Mouse (Mus musculus): ENCODE measurements around the gene Sos1.

The Sos1 gene

DNA sequence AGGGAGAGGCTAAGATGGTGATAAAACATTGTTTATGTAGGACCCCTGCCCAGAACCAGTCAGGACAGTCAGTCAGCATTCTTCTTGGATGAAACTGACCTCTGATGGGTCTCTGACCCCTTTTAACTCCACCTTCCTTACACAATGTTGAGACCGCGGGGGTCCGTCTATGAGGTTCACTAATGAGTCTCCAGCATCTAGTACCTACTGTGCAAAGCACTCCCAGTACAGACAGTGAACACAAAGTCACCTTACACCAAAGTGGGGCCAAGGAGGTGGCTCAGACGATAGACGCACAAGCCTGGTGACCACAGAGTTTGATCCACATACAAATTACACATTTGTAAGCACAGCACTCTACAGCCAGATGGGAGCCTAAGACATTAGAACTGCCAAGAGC lies 20.0 kb downstream of the Sos1 start:
- ChIA-PET CTCF (interaction anchor here in 1 of 4 experiments (0.7 kb wide), 1 partner anchor 91 kb away, joined by 3 read pairs; no protein-coding TSS in a partner anchor), POLR2A (interaction anchor here in 1 of 4 experiments (0.6 to 1.3 kb wide), 3 partner anchors 13 to 308 kb away, joined by 3 to 4 read pairs (median 3); partner anchors contain the start of gene Sos1)

- ChIA-PET POLR2A (interaction anchor here in 2 of 4 experiments (0.8 to 2.1 kb wide), 16 partner anchors 10 to 248 kb away, joined by 3 to 13 read pairs (median 4); partner anchors contain the start of genes Sos1 (in 2 of the 2), Srsf7 (in 1 of the 2) and Ttc39d (in 1 of the 2)), CTCF (interaction anchor here (0.5 to 3.0 kb wide), 30 partner anchors 8 to 723 kb away, joined by 3 to 26 read pairs (median 4); partner anchors contain the start of genes Dhx57 (in 1 of the 4), Gemin6 (in 1 of the 4) and Morn2 (in 1 of the 4))
These were observed 24.6 kb downstream of the Sos1 start for GRCm38 (mm10) chr17:80455648-80456047.

GRCm38 (mm10) chr17:80450426-80451030 lies 29.7 kb downstream of the Sos1 start:
- ChIA-PET POLR2A (interaction anchor here (0.5 to 2.5 kb wide), 15 partner anchors 9 to 352 kb away, joined by 3 to 8 read pairs (median 4); partner anchors contain the start of gene Arhgef33 (in 1 of the 4)), CTCF (interaction anchor here in 3 of 4 experiments (0.7 to 1.4 kb wide), 3 partner anchors 108 to 305 kb away, joined by 3 to 17 read pairs (median 6); no protein-coding TSS in a partner anchor)

- ChIA-PET CTCF (no interaction called here), POLR2A (no interaction called here)
These were observed 33.8 kb downstream of the Sos1 start for GRCm38 (mm10) chr17:80446470-80446869.

GRCm38 (mm10) chr17:80445433-80445832 lies 34.8 kb downstream of the Sos1 start:
- ChIA-PET CTCF (no interaction called here), POLR2A (interaction anchor here in 1 of 4 experiments (1.9 kb wide), 1 partner anchor 190 kb away, joined by 3 read pairs; no protein-coding TSS in a partner anchor)

DNA sequence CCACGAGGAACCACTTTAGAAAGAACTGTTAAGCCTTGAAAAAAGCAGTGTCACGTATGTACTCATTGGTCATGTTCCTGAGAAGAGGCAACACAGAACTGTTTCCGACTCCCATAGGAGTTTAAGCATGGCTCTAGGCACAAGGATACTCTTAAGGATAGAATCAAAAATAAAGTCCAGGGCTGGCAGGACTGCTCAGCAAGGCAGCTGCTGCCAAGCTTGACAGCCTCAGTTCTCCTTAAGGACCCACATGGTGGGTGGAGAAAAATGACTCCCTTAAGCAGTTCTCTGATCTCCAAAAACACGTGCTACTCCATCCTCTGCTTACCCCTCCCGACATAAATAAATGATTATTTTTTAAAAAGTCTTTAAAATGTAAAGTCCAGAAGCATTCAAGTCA lies 44.6 kb downstream of the Sos1 start:
- POLR2A ChIA-PET = interaction anchor here in 1 of 4 experiments (1.0 to 3.1 kb wide), 2 partner anchors 18 to 181 kb away, joined by 4 to 9 read pairs; no protein-coding TSS in a partner anchor
- CTCF ChIA-PET = interaction anchor here in 1 of 4 experiments (1.1 kb wide), 1 partner anchor 9 kb away, joined by 4 read pairs; no protein-coding TSS in a partner anchor

GRCm38 (mm10) chr17:80434430-80434829 lies 45.8 kb downstream of the Sos1 start:
- CTCF ChIA-PET = interaction anchor here in 1 of 4 experiments (0.6 kb wide), 1 partner anchor 27 kb away, joined by 4 read pairs; no protein-coding TSS in a partner anchor
- POLR2A ChIA-PET = interaction anchor here in 2 of 4 experiments (0.6 to 3.1 kb wide), 3 partner anchors 17 to 201 kb away, joined by 4 to 9 read pairs (median 9); no protein-coding TSS in a partner anchor

- POLR2A ChIA-PET = interaction anchor here in 1 of 4 experiments (0.6 to 3.8 kb wide), 7 partner anchors 9 to 208 kb away, joined by 3 to 26 read pairs (median 3); no protein-coding TSS in a partner anchor
- CTCF ChIA-PET = interaction anchor here in 2 of 4 experiments (0.9 to 1.4 kb wide), 3 partner anchors 12 to 132 kb away, joined by 3 read pairs; no protein-coding TSS in a partner anchor
These were observed 48.3 kb downstream of the Sos1 start for GRCm38 (mm10) chr17:80431997-80432396.

DNA sequence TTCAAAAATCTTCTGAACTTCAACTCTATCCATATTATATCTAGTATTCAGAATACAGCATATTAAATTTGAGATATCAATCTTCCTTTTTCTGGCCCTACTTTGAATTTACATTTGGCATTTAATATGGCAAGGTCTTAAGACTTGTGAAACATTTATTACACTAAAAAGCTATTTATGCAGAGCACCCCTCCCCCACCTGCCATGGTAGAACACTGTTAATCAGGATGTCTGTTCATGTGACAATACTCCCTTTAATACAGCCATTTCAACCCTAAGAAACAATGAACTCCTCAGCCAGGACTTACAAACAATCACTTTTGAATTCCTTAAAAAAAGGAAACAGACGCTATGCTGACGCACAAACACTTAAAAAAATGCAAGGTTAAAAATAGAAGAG lies 52.3 kb downstream of the Sos1 start:
- ChIA-PET POLR2A (interaction anchor here in 2 of 4 experiments (1.1 to 2.7 kb wide), 4 partner anchors 10 to 204 kb away, joined by 4 to 11 read pairs (median 6); partner anchors contain the start of gene Gemin6 (in 1 of the 2)), CTCF (interaction anchor here in 2 of 4 experiments (1.5 to 1.6 kb wide), 2 partner anchors 10 to 28 kb away, joined by 4 read pairs; no protein-coding TSS in a partner anchor)

DNA sequence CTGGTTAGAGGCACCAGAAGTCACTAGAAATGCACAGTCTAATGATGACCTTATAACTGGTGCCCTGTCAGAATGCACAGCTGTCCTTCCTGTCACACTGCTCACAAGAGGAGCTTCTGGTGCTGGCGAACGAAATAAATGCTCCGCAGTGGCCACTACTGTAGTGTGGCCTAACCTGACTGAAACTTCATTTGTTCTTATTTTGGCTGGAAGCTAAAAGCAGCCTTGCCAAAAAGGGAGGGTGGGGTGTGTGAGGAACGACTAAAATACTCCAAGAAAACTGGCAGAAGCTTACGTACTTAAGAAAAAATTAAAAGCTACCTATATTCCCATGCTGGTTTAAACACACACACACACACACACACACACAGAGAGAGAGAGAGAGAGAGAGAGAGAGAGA lies 53.4 kb downstream of the Sos1 start:
- POLR2A ChIA-PET = interaction anchor here in 3 of 4 experiments (0.6 to 2.7 kb wide), 14 partner anchors 8 to 220 kb away, joined by 3 to 11 read pairs (median 4); partner anchors contain the start of genes Gemin6 (in 2 of the 3) and Srsf7 (in 1 of the 3)

GRCm38 (mm10) chr17:80426171-80426570 lies 54.1 kb downstream of the Sos1 start:
- POLR2A ChIA-PET = interaction anchor here in 2 of 4 experiments (0.8 to 2.7 kb wide), 10 partner anchors 7 to 220 kb away, joined by 3 to 11 read pairs (median 4); partner anchors contain the start of genes Gemin6 (in 1 of the 2) and Srsf7 (in 1 of the 2)
- CTCF ChIA-PET = interaction anchor here in 2 of 4 experiments (1.2 to 1.6 kb wide), 3 partner anchors 11 to 133 kb away, joined by 3 to 4 read pairs (median 4); no protein-coding TSS in a partner anchor

More for the DNA sequence above, 53.4 kb downstream of the Sos1 start:
- CTCF ChIA-PET = interaction anchor here in 3 of 4 experiments (0.5 to 1.6 kb wide), 7 partner anchors 8 to 518 kb away, joined by 3 to 4 read pairs (median 4); partner anchors contain the start of gene Tmem178 (in 1 of the 3)

GRCm38 (mm10) chr17:80420998-80421397 lies 59.3 kb downstream of the Sos1 start:
- ChIA-PET CTCF (no interaction called here), POLR2A (no interaction called here)

DNA sequence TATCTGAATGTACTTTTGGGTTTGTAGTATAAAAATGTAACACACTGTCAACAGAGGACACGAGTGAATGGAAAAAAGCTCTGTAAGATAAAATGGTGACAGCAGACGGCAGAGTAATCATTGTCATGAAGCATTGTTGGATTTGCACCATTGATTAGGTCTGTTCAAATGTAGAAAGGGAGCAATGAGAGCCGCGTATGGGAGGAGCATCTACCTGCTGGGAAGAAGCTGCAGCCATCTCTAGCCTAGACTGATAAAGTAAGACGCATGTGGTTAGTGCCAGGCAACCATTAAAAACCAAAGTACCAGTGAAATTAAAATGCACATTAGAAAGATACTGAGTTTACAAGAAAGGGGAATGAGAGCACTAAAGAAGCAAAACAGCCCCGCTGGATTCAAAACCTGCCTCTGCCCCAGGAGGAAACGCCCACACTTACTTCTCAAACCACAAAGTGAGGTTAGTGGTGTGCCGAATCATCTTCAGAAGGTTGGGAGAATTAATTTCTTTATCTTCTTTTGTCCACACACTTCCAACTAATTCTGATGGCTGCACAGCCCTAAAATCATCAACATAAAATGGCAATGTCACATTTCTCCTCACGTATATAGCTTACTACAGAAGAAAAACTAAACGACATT lies 61.6 kb downstream of the Sos1 start:
- ChIA-PET POLR2A (interaction anchor here in 2 of 4 experiments (0.6 to 5.5 kb wide), 14 partner anchors 8 to 164 kb away, joined by 3 to 26 read pairs (median 4); partner anchors contain the start of genes Dhx57 (in 1 of the 2) and Morn2 (in 1 of the 2)), CTCF (interaction anchor here in 1 of 4 experiments (1.0 kb wide), 1 partner anchor 142 kb away, joined by 5 read pairs; no protein-coding TSS in a partner anchor)

- ChIA-PET CTCF (interaction anchor here in 2 of 4 experiments (0.7 to 1.0 kb wide), 2 partner anchors 142 to 148 kb away, joined by 3 to 4 read pairs; no protein-coding TSS in a partner anchor), POLR2A (interaction anchor here in 3 of 4 experiments (0.6 to 1.5 kb wide), 6 partner anchors 8 to 164 kb away, joined by 3 to 4 read pairs (median 3); no protein-coding TSS in a partner anchor)
These were observed 69.1 kb downstream of the Sos1 start for GRCm38 (mm10) chr17:80411182-80411581.

DNA sequence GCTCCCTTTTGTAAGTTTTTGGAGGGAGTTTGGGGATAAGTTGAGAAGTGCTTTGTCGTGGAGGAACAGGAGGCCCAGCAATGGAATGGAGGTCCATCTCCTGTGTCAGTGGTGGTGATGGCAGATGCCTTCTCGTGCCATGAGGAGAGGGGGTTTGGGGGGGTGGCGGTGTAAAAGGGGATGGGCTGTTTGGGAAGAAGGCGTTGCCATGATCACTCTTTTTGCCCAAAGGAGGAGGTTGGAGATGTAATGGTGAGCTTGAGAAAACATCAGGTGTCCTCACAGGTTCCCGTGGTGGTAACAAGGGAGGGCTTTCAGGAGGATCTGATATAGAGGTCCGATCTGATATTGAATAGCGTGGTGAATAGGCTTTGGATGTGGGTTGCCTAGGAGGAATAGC lies 82.0 kb downstream of the Sos1 start:
- POLR2A ChIA-PET = no interaction called here
- CTCF ChIA-PET = no interaction called here

- POLR2A ChIA-PET = interaction anchor here in 2 of 4 experiments (0.8 to 1.5 kb wide), 7 partner anchors 9 to 184 kb away, joined by 3 to 5 read pairs (median 4); partner anchors contain the start of genes Dhx57 (in 1 of the 2), Morn2 (in 1 of the 2), Srsf7 (in 1 of the 2) and Ttc39d (in 1 of the 2)
- CTCF ChIA-PET = interaction anchor here in 2 of 4 experiments (0.6 to 1.0 kb wide), 4 partner anchors 14 to 167 kb away, joined by 3 to 5 read pairs (median 3); no protein-coding TSS in a partner anchor
These were observed 88.5 kb downstream of the Sos1 start for GRCm38 (mm10) chr17:80391423-80392403.

Measured in embryonic stem cell, embryonic (primary cell).